Mouse (Mus musculus) cerebellum, postnatal 10 days (tissue): ENCODE results near the gene Lgals3bp.

Experiments
- DNase-seq, 2 experiments: peaks; one replicate each; pipeline ENCODE4 v3.0.0; 2021; ENCODE audit warnings: mixed read lengths in 2 of 2

Gene Lgals3bp

GRCm38 (mm10) chr11:118423266-118423971 lies 21.5 kb upstream of the Lgals3bp start:
- peak; percentile 93 to 96 for DNase-seq

GRCm38 (mm10) chr11:118420261-118420660 lies 18.4 kb upstream of the Lgals3bp start:
- no peak for DNase-seq

GRCm38 (mm10) chr11:118418834-118419504 lies 17.1 kb upstream of the Lgals3bp start, which contains the start of gene Cant1:
Cant1 (minus strand) TSS chr11:118419086.
- peak; percentile 96 to 98 for DNase-seq

GRCm38 (mm10) chr11:118418442-118418833 lies 16.5 kb upstream of the Lgals3bp start:
- DNase-seq: no peak

GRCm38 (mm10) chr11:118417496-118417895 lies 15.6 kb upstream of the Lgals3bp start:
- no peak for DNase-seq

- peak; percentile 66 to 76 for DNase-seq
These were observed 14.2 kb upstream of the Lgals3bp start for GRCm38 (mm10) chr11:118416046-118416445.

GRCm38 (mm10) chr11:118415630-118416029 lies 13.7 kb upstream of the Lgals3bp start:
- DNase-seq: no peak

GRCm38 (mm10) chr11:118414270-118414669 lies 12.4 kb upstream of the Lgals3bp start:
- no peak for DNase-seq

- peak; percentile 73 to 84 for DNase-seq
These were observed 11.2 kb upstream of the Lgals3bp start for GRCm38 (mm10) chr11:118413055-118413454.

GRCm38 (mm10) chr11:118412601-118413000 lies 10.7 kb upstream of the Lgals3bp start:
- no peak for DNase-seq

GRCm38 (mm10) chr11:118411271-118411670 lies 9.4 kb upstream of the Lgals3bp start:
- DNase-seq: no peak

- no peak for DNase-seq
These were observed 8.6 kb upstream of the Lgals3bp start for GRCm38 (mm10) chr11:118410479-118410878.

- no peak for DNase-seq
These were observed 8.2 kb upstream of the Lgals3bp start for GRCm38 (mm10) chr11:118410073-118410444.

- DNase-seq: no peak
These were observed 7.5 kb upstream of the Lgals3bp start for GRCm38 (mm10) chr11:118409106-118410072.

GRCm38 (mm10) chr11:118408051-118408740 lies 6.3 kb upstream of the Lgals3bp start:
- no peak for DNase-seq

- peak; percentile 75 to 79 for DNase-seq
These were observed 5.5 kb upstream of the Lgals3bp start for GRCm38 (mm10) chr11:118407318-118407910.

GRCm38 (mm10) chr11:118406521-118406920 lies 4.6 kb upstream of the Lgals3bp start:
- DNase-seq: peak in 1 of 2 experiments; percentile 2

- peak in 1 of 2 experiments; percentile 3 for DNase-seq
These were observed 3.4 kb upstream of the Lgals3bp start for GRCm38 (mm10) chr11:118405311-118405710.

- DNase-seq: peak in 1 of 2 experiments; percentile 2
These were observed 2.3 kb upstream of the Lgals3bp start for GRCm38 (mm10) chr11:118403951-118404899.

GRCm38 (mm10) chr11:118403183-118403582 lies 1.3 kb upstream of the Lgals3bp start:
- DNase-seq: peak in 1 of 2 experiments; percentile 8

- peak in 1 of 2 experiments; percentile 3 for DNase-seq
These were observed 697 bp downstream of the Lgals3bp start for GRCm38 (mm10) chr11:118401195-118401594.
